Mouse (Mus musculus): ENCODE measurements around the gene Rpl19.

- TF ChIP-seq POLR2A (IDR thresholded peaks at IDR 0.05; ENCODE audit: control insufficient read depth, low read depth, low read length) (no peak), CTCF (IDR thresholded peaks at IDR 0.05; ENCODE audit: control insufficient read depth, insufficient read depth, insufficient replicate concordance, low read depth, low read length) (no peak)
Observed at GRCm38 (mm10) chr11:98035977-98036377, 9.5 kb downstream of the Rpl19 start.

Measured in testis, adult 2 months (tissue).